Mouse (Mus musculus): ENCODE measurements at regions not wholly inside any gene's neighbourhood (a gene's known extent, or its start where the extent isn't known, plus 50 kb on each side); places are given as distances from the start of the nearest gene placed in this dataset.

DNA sequence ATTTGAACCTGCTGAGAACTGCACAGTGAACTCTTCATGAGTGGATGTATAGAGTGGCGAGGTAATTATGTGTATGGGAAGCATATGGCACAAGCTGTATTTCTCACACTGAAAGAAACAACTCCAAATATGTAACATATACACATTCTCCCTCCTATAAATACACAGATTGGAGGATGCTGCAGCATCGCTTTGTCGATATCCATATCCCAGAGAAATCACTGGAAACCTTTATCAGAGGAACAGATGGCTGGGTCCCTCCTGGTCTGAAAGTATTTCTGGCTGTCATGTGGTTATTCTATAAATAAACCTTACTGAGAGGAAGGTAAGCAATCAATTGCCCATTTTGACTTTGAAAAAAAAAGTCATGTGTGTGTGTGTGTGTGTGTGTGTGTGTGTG lies 365.4 kb downstream of the Gm16223 start:
- no peaks in the 10 kb centered on the region for H3K27me3 ChIP-seq (ENCODE audit: control insufficient read depth, insufficient read depth, low read length)
- WGBS (ENCODE audit: insufficient replicate concordance) = 58% methylated on average over 3 of the region's 3 CpGs

DNA sequence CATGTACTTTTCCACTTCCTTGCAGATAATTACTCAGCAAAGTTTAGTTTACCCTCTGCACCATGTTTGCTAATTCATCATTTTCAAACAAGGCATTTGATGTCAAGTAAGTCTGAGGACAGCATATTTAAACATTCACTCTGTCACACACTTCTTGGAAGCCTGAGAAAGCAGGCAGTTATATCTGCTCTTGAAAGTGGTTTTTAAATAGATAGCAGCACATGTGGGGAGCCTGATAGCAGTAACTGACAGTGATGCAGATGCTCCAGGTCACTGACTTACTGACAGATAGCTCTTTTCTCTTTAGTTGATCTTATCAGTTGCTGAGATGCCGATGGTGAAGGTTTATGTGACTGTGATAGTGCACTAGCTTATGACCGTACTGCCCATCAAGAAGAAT lies 380.9 kb downstream of the Gm16223 start:
- Histone ChIP-seq H3K4me3 (ENCODE audit: insufficient read depth in 1 of 2, low read depth in 2 of 2, low read length in 2 of 2) (no peak overlapping the region), H3K9ac (replicated peaks) (no peak overlapping the region), H3K36me3 (replicated peaks; ENCODE audit: control insufficient read depth, insufficient read depth, low read depth) (no peaks in the 10 kb centered on the region), H3K9me3 (ENCODE audit: control insufficient read depth, low read length) (no peaks in the 10 kb centered on the region), H3K4me2 (ENCODE audit: low read depth) (no peak overlapping the region), H3K27ac (no peak overlapping the region), H3K4me1 (replicated peaks; ENCODE audit: control insufficient read depth in 2 of 2, insufficient read depth in 2 of 2, low read length in 1 of 2) (no peaks in the 10 kb centered on the region), H3K27me3 (ENCODE audit: control insufficient read depth, insufficient read depth, low read length) (no peaks in the 10 kb centered on the region)
- ATAC-seq (ENCODE audit: insufficient read depth) (no peak), DNase-seq (ENCODE audit: low read depth in 3 of 3, low spot score in 3 of 3) (no peak)
- TF ChIP-seq CTCF (IDR thresholded peaks at IDR 0.05; ENCODE audit: low read depth) (no peak), EP300 (IDR thresholded peaks at IDR 0.05; ENCODE audit: low read depth) (peak; percentile 26; the same call in 1 of the 2 replicates)
- 47% methylated on average over 2 of the region's 2 CpGs for WGBS (ENCODE audit: insufficient replicate concordance)

More for the DNA sequence above, 365.4 kb downstream of the Gm16223 start:
- DNase-seq (ENCODE audit: low read depth in 3 of 3, low spot score in 3 of 3) = no peak
- Histone ChIP-seq H3K9me3 (ENCODE audit: control insufficient read depth, low read length) (no peaks in the 10 kb centered on the region), H3K4me2 (ENCODE audit: low read depth) (no peak overlapping the region), H3K9ac (replicated peaks) (no peak overlapping the region), H3K4me1 (replicated peaks; ENCODE audit: control insufficient read depth in 2 of 2, insufficient read depth in 2 of 2, low read length in 1 of 2) (no peaks in the 10 kb centered on the region), H3K27ac (no peak overlapping the region), H3K4me3 (ENCODE audit: insufficient read depth in 1 of 2, low read depth in 2 of 2, low read length in 2 of 2) (no peak overlapping the region), H3K36me3 (replicated peaks; ENCODE audit: control insufficient read depth, insufficient read depth, low read depth) (no peaks in the 10 kb centered on the region)
- no peak for TF ChIP-seq CTCF (IDR thresholded peaks at IDR 0.05; ENCODE audit: low read depth)
- no peak for TF ChIP-seq EP300 (IDR thresholded peaks at IDR 0.05; ENCODE audit: low read depth)
- ATAC-seq (ENCODE audit: insufficient read depth) = no peak

DNA sequence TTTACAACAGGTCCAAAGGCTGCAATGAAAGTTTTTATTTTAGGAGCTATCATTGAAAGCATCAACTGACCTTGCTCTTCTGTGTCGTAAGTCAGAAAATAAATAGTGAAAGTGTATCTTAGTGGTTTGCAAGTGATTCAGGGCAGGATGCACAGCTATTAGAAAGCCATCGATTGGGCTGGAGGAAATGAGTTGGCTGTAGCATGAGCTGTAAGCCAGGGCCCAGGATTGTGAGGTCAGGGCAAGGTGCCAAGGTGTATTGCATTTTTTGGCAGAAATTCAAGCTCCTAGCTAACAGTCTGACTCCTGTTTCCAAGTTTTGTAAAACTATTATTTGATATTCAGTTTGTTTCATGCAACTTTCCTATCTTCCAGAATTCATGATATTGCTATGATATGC lies 381.8 kb downstream of the Gm16223 start:
- no peak for DNase-seq (ENCODE audit: low read depth in 3 of 3, low spot score in 3 of 3)
- H3K27ac ChIP-seq = no peak overlapping the region
- H3K4me1 ChIP-seq (replicated peaks; ENCODE audit: control insufficient read depth in 2 of 2, insufficient read depth in 2 of 2, low read length in 1 of 2) = no peaks in the 10 kb centered on the region
- WGBS (ENCODE audit: insufficient replicate concordance) = 58% methylated on average over 2 of the region's 2 CpGs
- no peak overlapping the region for H3K4me3 ChIP-seq (ENCODE audit: insufficient read depth in 1 of 2, low read depth in 2 of 2, low read length in 2 of 2)
- no peak overlapping the region for H3K9ac ChIP-seq (replicated peaks)
- H3K9me3 ChIP-seq (ENCODE audit: control insufficient read depth, low read length) = no peaks in the 10 kb centered on the region
- H3K36me3 ChIP-seq (replicated peaks; ENCODE audit: control insufficient read depth, insufficient read depth, low read depth) = no peaks in the 10 kb centered on the region
- no peak overlapping the region for H3K4me2 ChIP-seq (ENCODE audit: low read depth)
- TF ChIP-seq CTCF (IDR thresholded peaks at IDR 0.05; ENCODE audit: low read depth) (no peak), EP300 (IDR thresholded peaks at IDR 0.05; ENCODE audit: low read depth) (no peak)
- no peaks in the 10 kb centered on the region for H3K27me3 ChIP-seq (ENCODE audit: control insufficient read depth, insufficient read depth, low read length)
- ATAC-seq (ENCODE audit: insufficient read depth) = no peak

DNA sequence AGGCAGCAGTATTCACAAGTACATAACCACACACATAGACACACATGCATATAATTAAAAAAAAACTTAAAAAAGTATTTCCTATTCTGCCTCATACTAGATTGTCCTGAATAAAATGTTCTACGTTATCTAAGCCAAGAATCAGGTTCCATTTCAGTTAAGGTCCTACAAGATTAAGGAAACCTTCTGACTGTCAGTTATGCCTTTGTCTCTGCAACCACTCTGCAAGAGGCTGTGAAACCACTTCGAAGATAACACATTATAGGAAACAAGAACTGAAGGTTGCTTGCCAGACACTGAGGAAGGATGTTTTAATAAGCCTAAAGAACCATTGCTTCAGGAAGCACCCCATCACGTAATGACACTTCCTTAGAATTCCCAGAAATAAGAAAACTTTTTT lies 385.9 kb downstream of the Gm16223 start:
- ATAC-seq (ENCODE audit: insufficient read depth) (no peak), DNase-seq (ENCODE audit: low read depth in 3 of 3, low spot score in 3 of 3) (no peak)
- no peak overlapping the region for H3K27ac ChIP-seq
- no peaks in the 10 kb centered on the region for H3K36me3 ChIP-seq (replicated peaks; ENCODE audit: control insufficient read depth, insufficient read depth, low read depth)
- no peaks in the 10 kb centered on the region for H3K9me3 ChIP-seq (ENCODE audit: control insufficient read depth, low read length)
- H3K4me3 ChIP-seq (ENCODE audit: insufficient read depth in 1 of 2, low read depth in 2 of 2, low read length in 2 of 2) = no peak overlapping the region
- no peaks in the 10 kb centered on the region for H3K27me3 ChIP-seq (ENCODE audit: control insufficient read depth, insufficient read depth, low read length)
- no peak overlapping the region for H3K4me2 ChIP-seq (ENCODE audit: low read depth)
- H3K9ac ChIP-seq (replicated peaks) = no peak overlapping the region
- 38% methylated on average over 3 of the region's 3 CpGs for WGBS (ENCODE audit: insufficient replicate concordance)
- TF ChIP-seq EP300 (IDR thresholded peaks at IDR 0.05; ENCODE audit: low read depth) = no peak
- TF ChIP-seq CTCF (IDR thresholded peaks at IDR 0.05; ENCODE audit: low read depth) = no peak
- no peaks in the 10 kb centered on the region for H3K4me1 ChIP-seq (replicated peaks; ENCODE audit: control insufficient read depth in 2 of 2, insufficient read depth in 2 of 2, low read length in 1 of 2)

DNA sequence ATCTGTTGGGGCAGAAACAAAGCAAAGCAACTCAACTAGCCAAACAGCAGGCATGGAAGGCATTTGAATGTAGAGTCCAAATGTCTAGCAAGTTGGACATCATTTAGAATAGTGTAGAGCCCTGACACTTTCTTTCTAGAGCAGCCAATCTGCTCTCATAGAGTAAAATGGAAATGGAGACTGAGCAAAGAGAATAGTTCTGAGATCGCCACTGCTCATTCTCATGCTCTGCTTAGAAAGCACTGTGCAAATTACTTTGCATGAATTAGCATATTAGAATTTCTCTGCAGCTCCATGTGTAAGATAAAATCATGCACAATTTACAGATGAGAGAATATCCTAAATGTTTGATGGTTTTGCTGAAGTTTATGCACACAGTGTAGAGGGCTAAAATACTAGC lies 393.4 kb downstream of the Gm16223 start:
- TF ChIP-seq EP300 (IDR thresholded peaks at IDR 0.05; ENCODE audit: low read depth) = no peak
- H3K4me1 ChIP-seq (replicated peaks; ENCODE audit: control insufficient read depth in 2 of 2, insufficient read depth in 2 of 2, low read length in 1 of 2) = no peaks in the 10 kb centered on the region
- 54% methylated on average over 1 of the region's 1 CpGs for WGBS (ENCODE audit: insufficient replicate concordance)
- no peak overlapping the region for H3K4me2 ChIP-seq (ENCODE audit: low read depth)
- no peaks in the 10 kb centered on the region for H3K36me3 ChIP-seq (replicated peaks; ENCODE audit: control insufficient read depth, insufficient read depth, low read depth)
- DNase-seq (ENCODE audit: low read depth in 3 of 3, low spot score in 3 of 3) (no peak), ATAC-seq (ENCODE audit: insufficient read depth) (no peak)
- H3K27ac ChIP-seq = no peak overlapping the region
- H3K9ac ChIP-seq (replicated peaks) = no peak overlapping the region
- no peak overlapping the region for H3K4me3 ChIP-seq (ENCODE audit: insufficient read depth in 1 of 2, low read depth in 2 of 2, low read length in 2 of 2)
- H3K9me3 ChIP-seq (ENCODE audit: control insufficient read depth, low read length) = no peaks in the 10 kb centered on the region
- H3K27me3 ChIP-seq (ENCODE audit: control insufficient read depth, insufficient read depth, low read length) = no peaks in the 10 kb centered on the region

DNA sequence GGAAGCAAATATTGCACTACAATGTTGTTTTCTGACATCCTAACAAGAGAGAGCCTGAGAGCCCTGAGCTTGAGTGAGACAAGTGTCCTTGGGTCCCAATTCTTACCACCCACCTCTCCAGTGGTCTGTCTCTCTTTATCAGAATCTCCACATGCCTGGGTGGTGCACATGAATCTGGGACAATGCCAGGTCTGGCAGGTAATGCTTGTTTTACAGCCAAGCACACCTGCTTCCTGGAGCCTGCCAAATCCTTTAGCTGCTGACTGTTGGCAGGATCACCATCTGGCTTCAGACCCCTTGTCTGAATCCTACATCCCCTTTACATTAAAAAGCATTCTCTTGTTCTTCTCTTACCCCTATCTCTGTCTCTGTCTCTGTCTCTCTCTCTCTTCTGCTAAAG lies 397.1 kb downstream of the Gm16223 start:
- Histone ChIP-seq H3K9ac (replicated peaks) (no peak overlapping the region), H3K4me2 (ENCODE audit: low read depth) (no peak overlapping the region), H3K36me3 (replicated peaks; ENCODE audit: control insufficient read depth, insufficient read depth, low read depth) (no peaks in the 10 kb centered on the region), H3K27ac (no peak overlapping the region), H3K9me3 (ENCODE audit: control insufficient read depth, low read length) (no peaks in the 10 kb centered on the region), H3K4me3 (ENCODE audit: insufficient read depth in 1 of 2, low read depth in 2 of 2, low read length in 2 of 2) (no peak overlapping the region), H3K27me3 (ENCODE audit: control insufficient read depth, insufficient read depth, low read length) (no peaks in the 10 kb centered on the region), H3K4me1 (replicated peaks; ENCODE audit: control insufficient read depth in 2 of 2, insufficient read depth in 2 of 2, low read length in 1 of 2) (no peaks in the 10 kb centered on the region)
- DNase-seq (ENCODE audit: low read depth in 3 of 3, low spot score in 3 of 3) = no peak
- ATAC-seq (ENCODE audit: insufficient read depth) = no peak
- TF ChIP-seq EP300 (IDR thresholded peaks at IDR 0.05; ENCODE audit: low read depth) (no peak), CTCF (IDR thresholded peaks at IDR 0.05; ENCODE audit: low read depth) (no peak)
